Mouse (Mus musculus) spleen, adult 18-20 months (tissue): Measurements from ENCODE around the gene Phtf2.
"Not testable (repeated sequence)": the region's sequence is repeated elsewhere in the genome, so short reads cannot be mapped to it uniquely, and the experiment has no call there.

Experiments used
- DNase-seq, 2 experiments: peaks; one replicate each; pipeline ENCODE4 v3.0.0; 2022; ENCODE audit warnings: mixed read lengths in 2 of 2

Phtf2 gene

DNA sequence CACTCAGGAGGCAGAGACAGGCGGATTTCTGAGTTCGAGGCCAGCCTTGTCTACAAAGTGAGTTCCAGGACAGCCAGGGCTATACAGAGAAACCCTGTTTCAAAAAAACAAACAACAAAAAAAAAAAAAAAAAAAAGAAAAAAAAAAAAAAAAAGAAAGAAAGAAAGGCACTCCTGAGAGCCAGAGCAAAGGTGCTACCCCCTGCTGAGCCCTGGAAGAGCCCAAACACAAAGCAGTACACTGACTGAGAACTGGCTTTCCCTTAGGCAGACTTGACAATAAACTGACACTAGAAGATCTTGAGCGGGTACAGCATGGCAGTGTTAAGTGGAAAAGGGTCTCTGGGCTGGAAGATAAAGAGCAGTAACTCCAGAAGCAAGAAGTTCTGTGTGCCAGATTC, 119.5 kb downstream of the Phtf2 start:
- not testable (repeated sequence) for DNase-seq

DNA sequence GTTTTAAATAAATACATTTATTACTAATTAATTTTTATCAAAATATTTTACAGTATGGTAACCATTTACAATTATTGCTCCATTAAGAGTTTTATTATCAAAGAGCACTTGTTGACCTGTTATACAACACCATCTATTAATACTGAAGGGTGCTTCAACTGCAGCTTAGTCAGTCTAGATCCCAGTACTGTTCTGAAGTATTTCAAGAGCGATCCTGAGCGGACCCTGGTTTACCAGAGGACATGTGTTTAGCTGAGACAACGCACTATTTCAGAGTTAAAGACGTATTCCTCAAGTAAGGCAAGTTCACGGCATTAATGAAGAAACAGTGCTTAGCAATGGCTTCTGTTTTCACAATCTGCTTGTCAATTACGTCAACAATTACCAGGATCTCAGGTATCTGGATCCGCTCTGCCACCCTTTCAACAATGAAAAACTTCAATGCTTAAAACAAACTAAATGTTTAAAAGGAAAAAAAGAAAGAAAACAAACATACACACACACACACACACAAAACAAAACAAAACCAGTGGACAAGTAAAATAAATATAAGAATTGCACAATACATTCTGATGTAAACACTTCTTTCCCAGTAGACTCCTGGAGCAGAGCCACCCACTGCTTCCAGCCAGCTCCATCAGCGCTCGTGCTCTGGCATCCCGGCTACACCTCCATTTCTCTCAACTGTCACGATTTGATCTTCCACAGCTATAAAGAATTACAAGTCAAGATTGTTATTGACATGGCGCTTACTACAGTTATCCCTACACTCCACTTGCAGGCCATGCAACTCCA, 121.4 kb downstream of the Phtf2 start:
- DNase-seq = no peak

DNA sequence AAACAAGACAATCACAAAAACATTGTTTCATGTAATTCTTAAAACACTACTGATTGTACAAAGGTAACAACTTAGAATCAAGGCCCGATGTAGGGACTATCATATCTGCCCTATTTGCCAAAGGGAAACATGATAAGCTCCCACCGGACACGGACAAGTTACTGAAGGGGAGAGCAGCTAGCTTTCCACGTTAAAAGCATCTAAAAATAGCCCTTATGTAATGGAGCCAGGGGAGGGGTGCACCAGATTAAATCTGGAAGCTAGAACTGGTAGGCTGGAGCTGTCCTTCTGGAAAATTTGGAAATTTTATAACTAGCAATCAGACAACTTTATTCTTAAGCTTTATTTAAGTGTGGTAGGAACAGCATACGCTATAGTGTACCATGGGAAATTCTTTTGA, 122.2 kb downstream of the Phtf2 start:
- no peak for DNase-seq

DNA sequence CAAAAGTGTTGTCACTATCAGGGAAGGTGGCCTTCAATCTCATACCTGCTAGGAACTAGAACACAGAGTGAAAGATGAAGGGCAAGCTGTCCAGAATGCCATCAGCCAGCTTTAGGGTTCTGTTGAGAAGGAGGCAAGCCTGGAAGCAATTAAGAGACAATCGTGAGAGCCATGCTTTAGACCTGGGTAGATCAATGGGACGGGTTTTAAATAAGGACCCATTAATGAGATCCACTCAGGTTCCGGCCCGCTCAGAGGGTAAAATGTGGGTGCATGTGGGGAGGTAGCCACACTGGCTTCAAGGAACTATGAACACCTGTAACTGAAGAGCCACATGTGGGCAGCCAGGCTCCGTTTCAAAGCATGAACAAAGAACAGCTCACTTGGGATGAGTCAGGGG, 128.0 kb downstream of the Phtf2 start:
- no peak for DNase-seq

DNA sequence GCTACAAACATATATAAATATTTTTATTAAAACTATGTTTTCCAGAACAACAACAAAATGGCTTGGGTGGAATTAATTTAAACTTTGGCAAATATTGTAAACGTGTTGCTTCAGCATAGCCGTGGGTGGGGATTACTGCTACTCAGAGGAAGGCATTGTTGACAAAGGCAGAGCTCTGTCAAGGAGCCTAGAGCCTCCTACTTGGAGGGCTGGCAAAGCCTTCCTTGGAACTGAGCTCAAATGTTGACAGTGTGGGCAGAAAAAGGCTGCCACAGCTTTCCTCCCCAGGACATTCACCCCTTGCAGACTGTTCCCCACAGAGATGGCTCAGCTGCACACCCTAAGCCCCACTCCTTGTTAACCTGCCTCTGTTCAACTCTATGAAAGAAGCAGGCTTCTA, 128.8 kb downstream of the Phtf2 start:
- DNase-seq = no peak

DNA sequence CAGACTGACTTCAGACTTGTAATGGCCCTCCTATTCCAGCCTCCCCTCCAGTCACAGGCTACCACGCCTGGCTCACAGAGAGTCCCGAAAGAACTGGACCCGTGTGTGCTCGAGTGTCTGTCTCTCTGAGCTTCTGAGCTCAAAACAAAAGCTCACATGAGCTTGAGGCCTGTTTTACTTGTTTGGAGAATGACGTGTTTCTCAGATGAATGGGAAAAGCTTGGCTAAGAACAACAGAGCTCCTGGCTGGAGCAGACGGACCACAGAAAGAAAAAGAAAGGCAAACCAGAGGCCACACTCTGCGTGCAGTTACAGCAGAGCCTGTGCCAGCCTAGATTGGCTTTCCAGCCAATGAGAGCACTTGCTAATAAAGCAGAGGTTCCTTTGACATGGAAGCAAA, 130.2 kb downstream of the Phtf2 start:
- DNase-seq = no peak

DNA sequence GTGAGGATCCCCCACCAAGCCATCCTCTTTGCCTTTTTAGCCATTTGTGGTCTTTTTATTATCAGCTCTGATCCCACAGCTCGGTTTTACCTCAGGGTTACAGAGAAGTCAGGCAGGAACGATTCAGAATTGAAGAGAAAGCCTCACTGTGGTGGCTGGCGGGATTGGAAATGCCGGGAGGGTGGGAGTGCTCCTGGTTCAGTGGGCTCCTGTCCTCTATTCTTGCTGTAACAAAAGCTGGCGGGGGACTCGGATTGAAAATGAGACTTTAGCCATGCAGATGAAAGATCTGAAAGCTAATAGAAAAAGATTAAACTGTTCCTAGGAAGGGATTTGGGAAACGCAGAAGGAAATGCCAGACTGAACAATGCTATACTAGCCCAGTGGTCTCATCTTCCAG, 130.9 kb downstream of the Phtf2 start:
- no peak for DNase-seq

DNA sequence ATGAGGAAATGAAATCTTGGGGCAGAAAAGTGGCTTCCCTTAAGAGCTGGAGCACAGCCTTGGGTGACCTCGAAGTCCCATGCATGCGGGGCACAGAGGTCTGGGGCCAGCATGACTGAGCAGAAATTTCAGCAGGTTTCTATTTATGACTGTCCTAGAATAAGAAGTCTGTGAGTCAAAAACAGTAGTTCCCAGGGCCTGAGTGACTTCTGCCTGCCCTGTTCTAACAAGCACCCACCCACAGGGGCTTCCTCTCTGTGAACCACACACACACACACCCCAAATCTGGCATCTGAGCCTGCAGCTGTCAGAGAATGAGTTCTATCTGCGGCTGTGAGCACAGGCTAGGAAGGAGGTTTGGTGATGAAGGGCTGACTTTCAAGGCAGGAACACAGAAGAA, 132.4 kb downstream of the Phtf2 start:
- DNase-seq = no peak

DNA sequence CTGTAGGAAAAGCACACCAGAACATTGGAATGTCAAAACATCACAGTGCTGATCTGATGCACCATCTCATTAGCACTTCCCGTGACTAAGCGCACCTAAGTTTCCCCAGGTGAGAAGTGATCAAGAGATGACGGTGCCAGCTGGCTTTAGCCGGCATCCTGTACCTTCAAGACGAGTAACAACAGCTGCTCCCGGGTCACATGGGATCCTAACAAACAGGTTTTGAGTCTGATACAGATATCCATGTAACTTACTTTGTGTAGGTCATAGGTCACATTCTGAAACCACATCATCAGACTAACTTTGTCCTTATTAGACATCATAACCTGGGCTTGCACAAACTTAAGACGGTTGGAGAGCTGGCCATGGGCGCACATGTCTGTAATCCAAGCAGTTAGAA, 133.1 kb downstream of the Phtf2 start:
- DNase-seq = no peak

DNA sequence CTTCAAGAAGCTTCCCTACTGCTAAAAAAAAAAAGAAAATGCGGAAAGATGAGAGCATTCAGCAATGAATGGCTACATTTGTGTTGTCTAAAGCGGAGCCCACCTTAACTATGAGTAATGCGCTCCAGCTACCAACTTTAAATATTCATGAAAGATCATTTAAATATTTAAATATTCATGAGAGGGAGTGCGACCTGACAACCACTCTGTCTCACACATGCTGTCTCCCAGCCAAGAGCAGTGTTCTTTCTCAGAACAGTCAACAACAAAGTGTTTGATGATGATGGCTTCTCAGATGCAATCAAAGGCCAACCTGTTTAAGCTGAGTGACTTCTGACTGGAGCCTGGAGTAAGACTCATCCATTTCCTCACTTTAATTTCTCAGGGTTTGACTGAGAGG, 133.8 kb downstream of the Phtf2 start:
- DNase-seq = no peak

DNA sequence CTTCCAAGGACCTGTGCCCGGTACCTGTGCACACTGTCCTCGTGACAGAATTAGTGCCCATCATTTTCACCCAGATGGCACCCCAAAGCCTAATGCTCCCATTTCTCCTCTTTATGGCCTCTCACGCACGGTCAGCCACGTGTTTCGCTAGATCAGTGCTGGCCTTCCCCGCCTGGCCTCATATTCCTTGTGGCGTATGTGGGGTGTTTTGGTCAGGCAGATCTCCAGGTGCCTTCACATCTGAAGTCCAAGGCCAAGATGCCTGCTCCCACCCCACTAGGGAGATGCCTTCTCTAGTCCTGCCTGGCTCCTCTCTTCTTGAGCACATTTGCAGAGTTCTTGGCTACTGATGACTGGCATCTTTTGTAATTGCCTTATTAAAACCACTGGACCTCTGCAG, 140.0 kb downstream of the Phtf2 start:
- no peak for DNase-seq

DNA sequence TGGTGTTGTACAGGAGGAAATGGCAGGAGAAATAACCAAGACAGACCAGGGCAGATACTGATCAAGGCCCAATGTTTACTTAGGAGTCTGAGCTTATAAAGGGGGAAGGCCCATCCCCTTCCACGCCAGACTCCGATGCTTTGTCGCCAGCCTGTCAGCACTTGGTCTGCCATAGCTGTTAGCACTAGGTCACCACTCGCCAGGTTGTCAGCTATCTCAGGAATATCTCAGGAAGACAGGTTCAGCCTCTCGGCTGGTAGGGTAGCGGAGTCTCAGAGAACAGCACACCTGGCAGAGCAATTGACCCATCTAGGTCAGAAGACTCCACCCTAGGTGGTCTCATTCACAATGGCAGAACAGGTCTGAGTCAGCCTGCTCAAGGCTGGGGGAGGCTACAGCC, 140.7 kb downstream of the Phtf2 start:
- DNase-seq = no peak

DNA sequence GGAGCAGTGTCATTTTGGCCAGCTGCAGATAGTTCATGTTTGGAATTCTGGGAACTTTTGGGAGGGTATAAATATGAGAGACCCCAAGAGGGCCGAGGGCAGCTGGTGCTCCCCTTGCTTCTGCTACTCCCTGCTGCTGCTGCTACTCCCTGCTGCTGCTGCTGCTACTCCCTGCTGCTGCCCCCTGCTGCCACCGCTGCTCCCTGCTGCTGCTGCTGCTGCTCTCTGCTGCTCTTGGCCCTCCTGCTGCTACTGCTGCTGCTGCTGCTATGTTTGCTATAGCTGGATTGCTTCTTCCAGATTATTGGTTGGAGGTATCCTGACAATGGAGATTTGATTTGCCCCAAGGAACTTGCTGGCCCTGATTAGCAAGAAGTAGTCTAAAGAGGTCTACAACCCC, 143.1 kb downstream of the Phtf2 start:
- DNase-seq = no peak

DNA sequence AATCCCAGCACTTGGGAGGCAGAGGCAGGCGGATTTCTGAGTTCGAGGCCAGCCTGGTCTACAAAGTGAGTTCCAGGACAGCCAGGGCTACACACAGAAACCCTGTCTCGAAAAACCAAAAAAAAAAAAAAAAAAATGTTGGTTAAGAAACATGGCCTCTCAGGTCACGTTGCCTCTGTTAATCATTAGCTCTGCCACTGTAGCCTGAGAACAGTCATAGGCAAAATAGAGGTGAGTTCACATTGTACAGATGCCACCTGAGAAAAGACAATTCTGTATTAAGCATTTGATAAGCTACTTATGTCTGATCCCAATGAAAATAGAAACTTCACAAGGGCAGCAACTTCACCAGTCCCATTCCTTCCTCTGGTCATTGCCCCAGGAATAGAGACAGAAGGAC, 158.7 kb downstream of the Phtf2 start:
- DNase-seq = not testable (repeated sequence)

DNA sequence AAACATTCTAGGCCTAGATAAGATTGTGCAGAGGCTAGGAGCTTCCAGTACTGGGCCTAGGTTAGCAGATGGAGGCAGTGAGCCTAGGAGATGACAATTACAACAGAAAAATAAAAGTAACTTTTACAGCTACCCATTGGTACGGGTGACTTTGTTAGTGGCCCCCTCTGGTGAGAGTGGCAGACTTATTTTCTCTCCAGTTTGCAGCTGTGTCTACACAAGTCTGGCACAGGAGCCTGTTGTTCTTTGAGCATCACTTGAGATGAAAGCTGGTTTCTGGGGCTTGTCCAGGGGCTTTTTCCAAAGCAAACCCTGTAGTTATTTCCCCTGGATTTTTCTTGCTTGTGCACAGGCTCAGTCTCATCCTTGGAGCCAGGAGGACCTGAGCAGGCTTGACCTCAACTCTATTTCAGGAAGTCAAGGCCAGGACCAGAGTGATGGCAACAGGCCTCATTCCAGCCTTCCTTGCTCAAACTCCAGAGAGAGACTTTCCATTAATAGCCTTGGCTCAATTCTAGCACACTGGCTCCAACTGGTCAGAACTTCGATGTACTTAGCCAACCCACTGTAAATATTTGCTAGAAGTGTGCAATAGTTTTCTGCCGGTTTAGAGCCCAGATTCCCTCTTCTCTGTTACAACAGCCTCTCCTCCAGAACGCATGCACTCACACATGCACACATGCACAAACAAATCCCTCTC, 161.6 kb downstream of the Phtf2 start:
- DNase-seq = no peak

DNA sequence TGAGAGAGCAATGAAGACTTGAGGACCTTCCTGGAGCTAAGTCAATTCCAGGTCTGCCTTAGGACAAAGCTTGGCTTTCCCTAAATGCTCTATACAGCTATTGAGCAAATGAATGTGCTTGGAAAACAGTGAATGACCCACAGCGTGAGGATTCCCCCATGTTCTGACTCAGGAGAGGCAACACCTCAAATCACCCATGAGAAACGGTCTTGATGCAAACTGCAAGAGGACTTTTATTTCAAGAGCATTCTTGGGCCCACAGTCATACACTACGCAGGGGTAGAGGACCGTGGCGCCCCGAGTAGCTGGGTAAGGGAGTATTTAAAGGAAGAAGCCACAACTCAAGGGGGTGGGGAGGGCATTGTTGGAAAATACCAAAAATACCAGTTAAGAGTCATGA, 165.9 kb downstream of the Phtf2 start:
- not testable (repeated sequence) for DNase-seq

DNA sequence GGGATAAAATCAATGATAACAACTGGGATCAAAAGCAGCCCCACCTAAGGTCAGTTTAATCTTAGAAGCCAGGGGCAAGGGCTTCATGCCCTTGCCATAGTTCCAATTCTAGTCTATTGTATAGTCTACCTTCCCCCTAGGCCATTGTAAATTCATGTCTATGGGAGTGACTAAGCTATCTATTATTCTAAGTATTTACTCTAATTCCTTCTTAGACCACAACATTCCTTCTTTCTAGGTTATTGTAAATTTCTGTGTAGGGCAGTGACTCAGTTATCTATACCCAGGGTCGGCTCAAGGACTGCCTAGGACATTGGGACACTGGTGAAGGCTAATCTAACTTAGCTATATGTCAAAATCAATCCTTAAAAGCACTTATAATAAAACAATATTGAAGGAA, 167.3 kb downstream of the Phtf2 start:
- DNase-seq = not testable (repeated sequence)

DNA sequence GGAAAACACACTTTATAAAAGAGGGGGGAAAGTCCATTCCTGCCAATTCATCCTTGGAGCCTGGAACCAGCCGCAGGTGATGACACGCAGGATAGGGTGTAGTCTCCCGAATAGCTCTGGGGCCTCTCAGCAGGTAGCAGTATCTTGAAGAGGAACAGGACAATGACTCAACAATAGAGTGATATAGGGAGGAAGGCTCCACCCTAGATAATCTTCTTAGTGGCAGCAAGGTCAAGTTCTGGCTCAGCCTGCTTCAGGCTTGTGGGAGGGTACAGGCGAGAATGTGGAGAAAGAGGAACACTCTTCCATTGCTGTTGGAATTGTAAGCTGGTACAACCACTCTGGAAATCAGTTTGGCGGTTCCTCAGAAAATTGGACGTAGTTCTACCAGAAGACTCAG, 171.1 kb downstream of the Phtf2 start:
- DNase-seq = not testable (repeated sequence)
